Mouse (Mus musculus) liver, adult 2 months (tissue): Measurements from ENCODE around the gene Magi2.

Experiments
- CTCF ChIP-seq: fragments of 200-500 bp; IDR thresholded peaks from 2 replicates; pipeline ENCODE4 v1.5.1; 2011; ENCODE audit warnings: low read depth, low read length, control low read depth
- POLR2A ChIP-seq: fragments of 200-500 bp; IDR thresholded peaks from 2 replicates; pipeline ENCODE4 v1.6.1; 2011; ENCODE audit warnings: low read length, control low read depth; ENCODE audit not compliant: insufficient read depth; ENCODE audit errors: extremely low read depth

GRCm38 (mm10) chr5:20470466-20470865 is 1243.6 kb downstream of the Magi2 start:
- TF ChIP-seq POLR2A: no peak
- TF ChIP-seq CTCF: peak; percentile 87
